Mouse (Mus musculus): Measurements from ENCODE around the gene Stk11.

Stk11 gene

DNA sequence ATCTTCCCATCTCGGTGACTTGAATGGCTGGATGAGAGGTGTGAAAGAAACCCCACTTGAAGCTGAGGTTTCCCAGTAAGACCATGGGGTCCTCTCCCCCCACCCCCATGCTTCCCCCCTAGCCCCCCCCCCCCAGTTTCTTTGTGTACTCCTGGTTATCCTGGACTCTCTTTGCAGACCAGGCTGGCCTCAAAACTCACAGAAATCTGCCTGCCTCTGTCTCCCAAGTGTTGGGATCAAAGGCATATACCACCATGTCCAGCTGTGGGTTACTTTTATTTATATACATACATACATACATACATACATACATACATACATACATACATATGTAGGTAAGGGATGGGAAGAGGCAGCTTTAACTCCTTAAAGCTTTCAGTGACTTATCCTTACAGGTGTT lies 53.5 kb downstream of the Stk11 start:
- no peak for DNase-seq (ENCODE audit: low read depth, low spot score)

GRCm38 (mm10) chr10:80169651-80170050 lies 54.0 kb downstream of the Stk11 start:
- peak; percentile 12 for DNase-seq (ENCODE audit: low read depth, low spot score)

GRCm38 (mm10) chr10:80170052-80170451 lies 54.4 kb downstream of the Stk11 start:
- DNase-seq (ENCODE audit: low read depth, low spot score) = peak; percentile 13

DNA sequence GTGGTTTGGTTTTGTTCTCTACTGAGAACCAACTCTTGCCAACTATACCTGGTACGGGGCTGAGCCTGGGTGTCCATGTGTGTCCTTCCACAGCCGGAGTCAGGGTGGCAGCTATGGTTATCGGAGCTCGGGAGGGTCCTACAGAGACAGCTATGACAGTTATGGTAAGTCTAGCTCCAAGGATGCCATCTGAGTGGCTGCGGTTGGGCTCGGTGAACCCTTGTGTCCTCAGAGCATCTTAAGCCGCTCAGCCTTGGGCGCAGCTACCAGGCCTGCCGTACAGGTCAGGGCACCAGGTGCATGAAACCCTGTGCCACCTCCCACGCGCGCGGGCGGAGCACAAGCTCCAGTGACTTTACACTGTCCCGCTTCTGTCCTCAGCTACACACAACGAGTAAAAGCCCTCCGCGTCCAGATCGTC lies 55.0 kb downstream of the Stk11 start:
- DNase-seq (ENCODE audit: low read depth, low spot score) = no peak

DNA sequence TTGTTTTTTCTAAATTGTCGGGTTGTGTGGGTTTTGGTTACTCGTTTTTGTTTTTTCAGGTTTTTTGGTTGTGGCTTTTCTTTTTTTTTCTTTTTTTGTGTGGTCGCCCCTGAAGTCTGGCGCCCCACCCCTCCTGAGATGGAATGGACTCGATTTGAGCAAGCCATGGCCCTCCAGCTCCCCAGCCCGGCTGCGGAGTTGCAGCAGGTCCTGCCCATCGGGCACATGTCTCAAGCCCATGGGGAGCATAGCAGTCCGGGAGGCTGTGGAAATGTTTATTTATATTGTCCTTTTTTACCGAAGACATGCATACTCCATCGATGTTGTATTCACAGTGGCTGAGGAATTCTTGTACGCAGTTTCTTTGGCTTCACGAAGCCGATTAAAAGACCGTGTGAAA lies 55.6 kb downstream of the Stk11 start:
- peak; percentile 10 for DNase-seq (ENCODE audit: low read depth, low spot score)

DNA sequence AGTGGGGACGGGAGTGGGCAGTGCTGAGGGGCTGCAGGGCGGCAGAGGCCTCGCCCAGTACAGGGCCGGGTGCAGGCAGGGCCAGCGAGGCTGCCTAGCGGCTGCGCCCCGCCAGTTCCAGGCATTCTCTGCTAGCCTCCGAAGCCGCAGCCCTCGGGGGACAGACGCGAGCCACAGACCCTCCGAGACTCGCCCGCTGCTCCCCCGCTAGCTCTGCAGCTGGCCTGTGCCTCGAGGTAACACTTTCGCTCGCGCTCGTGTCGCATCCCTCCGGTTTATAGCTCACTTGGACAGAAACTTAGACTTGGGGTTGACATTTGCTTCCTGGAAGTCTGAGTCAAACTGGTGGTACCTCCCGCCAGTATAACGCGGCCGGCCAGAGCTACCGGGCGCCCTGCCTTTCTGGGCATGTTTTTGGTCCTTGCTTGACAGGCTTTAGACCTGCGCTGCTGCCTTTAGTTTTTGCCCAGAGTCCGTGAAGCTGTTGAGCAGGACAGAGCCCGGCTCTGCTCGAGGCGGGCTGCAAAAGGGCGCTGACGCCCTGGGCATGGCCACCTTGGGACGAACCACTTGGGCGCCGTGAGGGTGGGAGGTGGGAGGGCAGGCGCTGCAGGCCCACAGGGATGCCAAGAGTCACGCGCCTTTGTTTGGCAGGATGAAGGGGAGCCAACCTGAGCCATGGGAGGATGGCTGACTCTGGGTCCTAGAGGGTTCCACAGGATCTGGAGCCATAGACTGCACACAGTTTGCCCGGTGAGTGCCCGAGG lies 56.3 kb downstream of the Stk11 start:
- DNase-seq (ENCODE audit: low read depth, low spot score) = peak; percentile 22

DNA sequence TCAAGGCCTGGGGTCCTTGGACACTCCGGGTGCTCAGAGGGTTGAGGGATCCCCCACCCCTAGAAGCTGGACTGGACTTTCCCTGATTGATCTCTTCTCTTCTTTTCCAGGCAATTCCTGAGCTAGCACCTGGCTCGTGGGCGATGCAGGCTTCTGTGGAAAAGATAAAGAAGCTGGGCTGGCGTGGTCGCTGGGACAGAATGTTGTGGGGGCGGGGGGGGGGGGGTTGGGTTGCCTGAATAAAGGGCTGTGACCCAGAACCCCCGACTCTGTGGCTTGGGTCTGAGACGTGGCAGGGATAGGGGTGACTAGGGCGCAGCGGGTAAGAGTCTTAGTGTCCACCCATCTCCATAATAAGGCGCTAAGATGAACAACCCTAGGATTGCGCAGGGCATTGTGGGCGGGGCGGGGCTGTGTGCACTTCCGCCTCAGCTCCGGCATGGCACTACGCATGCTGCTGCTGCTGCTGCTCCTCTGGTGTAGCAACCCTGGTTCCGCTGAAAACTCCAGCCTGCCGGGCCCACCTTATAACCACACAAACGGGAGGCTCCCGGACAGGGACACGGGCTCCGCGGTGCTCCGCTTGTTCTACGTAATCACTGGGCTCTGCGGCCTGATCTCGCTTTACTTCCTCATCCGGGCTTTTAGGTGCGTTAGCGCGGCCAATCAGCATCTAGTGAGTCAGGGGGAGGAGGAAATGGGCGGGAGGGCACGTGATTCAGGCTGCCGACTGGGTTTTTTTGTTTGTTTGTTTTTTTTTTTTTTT lies 57.1 kb downstream of the Stk11 start, which contains the start of gene 1600002K03Rik:
TSS of gene 1600002K03Rik (plus strand) at position 418 of the 766 bp plus-strand sequence.
- peak; percentile 95 for DNase-seq (ENCODE audit: low read depth, low spot score)

DNA sequence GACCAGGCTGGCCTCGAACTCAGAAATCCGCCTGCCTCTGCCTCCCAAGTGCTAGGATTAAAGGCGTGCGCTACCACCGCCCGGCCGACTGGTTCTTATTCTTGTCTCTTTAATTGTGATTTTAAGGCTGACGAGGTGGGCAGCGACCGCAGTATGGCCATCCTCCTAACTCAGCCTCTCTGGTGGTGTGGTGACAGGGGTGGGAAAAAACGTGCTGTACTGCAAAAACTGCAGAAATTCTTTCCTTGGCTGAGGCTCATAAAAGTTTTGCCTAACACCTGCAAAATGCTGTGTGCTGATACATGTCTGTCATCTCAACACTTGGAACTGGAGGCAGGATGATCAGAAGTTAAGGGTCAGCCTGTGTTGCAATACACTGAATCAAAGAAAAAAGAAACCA lies 57.8 kb downstream of the Stk11 start:
- no peak for DNase-seq (ENCODE audit: low read depth, low spot score)

- no peak for DNase-seq (ENCODE audit: low read depth, low spot score)
These were observed 58.5 kb downstream of the Stk11 start for GRCm38 (mm10) chr10:80173955-80174640.

DNA sequence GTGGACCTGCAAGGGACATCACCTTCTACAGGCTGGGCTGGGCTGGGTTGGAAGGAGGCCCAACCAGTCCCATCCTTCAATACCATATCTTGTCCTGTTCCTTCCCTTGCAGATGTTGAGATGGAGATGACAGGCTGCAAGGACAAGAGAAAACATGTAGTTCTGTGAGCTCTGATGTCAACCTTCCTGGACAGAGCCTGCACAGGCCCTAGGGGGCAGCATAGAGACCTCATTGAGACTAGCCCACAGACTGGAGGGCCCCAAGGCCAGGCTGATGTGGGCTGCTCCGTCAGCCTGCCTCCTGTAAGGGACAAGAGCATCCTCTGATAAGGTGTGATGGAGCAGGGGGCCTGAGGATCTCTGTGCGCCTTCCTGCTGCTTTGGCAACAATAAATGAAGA lies 59.1 kb downstream of the Stk11 start:
- peak; percentile 75 for DNase-seq (ENCODE audit: low read depth, low spot score)

- DNase-seq (ENCODE audit: low read depth, low spot score) = peak; percentile 78
These were observed 60.1 kb downstream of the Stk11 start for GRCm38 (mm10) chr10:80175536-80176269.

DNA sequence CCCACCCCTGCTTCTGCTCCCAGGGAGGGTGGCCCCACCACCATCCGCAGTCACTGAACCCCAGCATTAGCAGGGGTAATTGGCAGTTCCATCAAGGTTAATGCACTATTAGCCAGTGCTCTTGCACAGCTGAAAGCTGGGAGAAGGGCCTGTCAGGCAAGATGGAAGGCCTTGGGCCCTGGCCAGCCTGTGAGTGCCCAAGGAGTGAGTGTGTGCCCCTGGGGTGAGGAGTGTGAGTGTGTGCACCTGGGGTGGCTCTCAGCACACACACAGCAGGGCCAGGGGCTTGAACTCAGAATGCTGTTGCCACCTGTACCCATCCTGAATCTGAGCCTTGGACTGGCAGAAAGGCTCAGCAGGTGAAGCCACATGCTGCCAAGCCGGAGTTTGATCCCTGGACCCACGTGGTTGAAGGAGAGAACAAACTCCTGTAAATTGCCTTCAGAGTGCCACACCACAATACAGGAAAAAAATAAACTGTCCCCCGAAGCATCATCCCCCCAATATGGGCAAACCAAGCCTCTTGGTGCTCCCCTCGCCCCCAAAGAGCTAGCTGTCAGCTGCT lies 60.7 kb downstream of the Stk11 start:
- no peak for DNase-seq (ENCODE audit: low read depth, low spot score)

- DNase-seq (ENCODE audit: low read depth, low spot score) = no peak
These were observed 62.1 kb downstream of the Stk11 start for GRCm38 (mm10) chr10:80177441-80178279.

- DNase-seq (ENCODE audit: low read depth, low spot score) = peak; percentile 55
These were observed 63.8 kb downstream of the Stk11 start, which contains the start of gene Efna2 for GRCm38 (mm10) chr10:80179068-80180051. Gene Efna2, plus strand, starts transcription at chr10:80179482.
